Mouse (Mus musculus) ES-Bruce4 (cell line): ENCODE results near the gene Gm20896. TPM values are rescaled to one million over a fixed set of nuclear protein-coding genes. Genes with fewer than 3 reads are reported as not detected.
"Not testable (repeated sequence)": the region's sequence is repeated elsewhere in the genome, so short reads cannot be mapped to it uniquely, and the experiment has no call there.

Experiments used
- H3K27ac ChIP-seq: 2 replicates; pipeline ENCODE4 v1.5.1; 2012; ENCODE audit warnings: low read length, inconsistent platforms; ENCODE audit not compliant: insufficient read depth
- H3K27me3 ChIP-seq: 2 replicates; pipeline ENCODE4 v1.6.1; 2012; ENCODE audit warnings: mild to moderate bottlenecking, low read length, inconsistent platforms; ENCODE audit not compliant: control insufficient read depth, poor library complexity, insufficient read depth, severe bottlenecking
- H3K36me3 ChIP-seq: 2 replicates; pipeline ENCODE4 v1.6.1; 2012; ENCODE audit warnings: inconsistent platforms, mild to moderate bottlenecking, low read length, moderate library complexity; ENCODE audit not compliant: control insufficient read depth, poor library complexity, insufficient read depth, severe bottlenecking
- H3K4me1 ChIP-seq: one replicate; pipeline ENCODE4 v1.8.1; 2011; ENCODE audit warnings: low read length; ENCODE audit not compliant: control insufficient read depth, insufficient read depth
- H3K4me3 ChIP-seq: 2 replicates; pipeline ENCODE4 v1.5.1; 2011; ENCODE audit warnings: low read depth, mild to moderate bottlenecking, low read length
- H3K9ac ChIP-seq: 2 replicates; pipeline ENCODE4 v1.6.1; 2012; ENCODE audit warnings: low read depth, mild to moderate bottlenecking, inconsistent platforms; ENCODE audit not compliant: poor library complexity, severe bottlenecking
- H3K9me3 ChIP-seq: replicated peaks from 2 replicates; pipeline ENCODE4 v1.6.1; 2012; ENCODE audit warnings: mild to moderate bottlenecking, low read length, inconsistent platforms; ENCODE audit not compliant: control insufficient read depth, poor library complexity, insufficient read depth, severe bottlenecking
- polyA plus RNA-seq: library from polyadenylated mRNA; stranded (reverse); fragments of >200 nt; gene quantifications from 2 replicates; pipeline ENCODE4 v1.2.4, GENCODE M21; 2011; ENCODE audit warnings: low read depth; ENCODE audit not compliant: missing spikeins, insufficient read depth, insufficient read length

Gm20896 gene
- polyA plus RNA-seq, result not detected in 2 replicates

- not testable (repeated sequence) for H3K9me3 ChIP-seq, H3K27ac ChIP-seq
These were observed at the start of gene Gm20896 for GRCm38 (mm10) chrY:35921426-35921825. Gm20896 (minus strand) TSS chrY:35921526.

More at GRCm38 (mm10) chrY:35921426-35921825, at the start of gene Gm20896:
- not testable (repeated sequence) for H3K4me1 ChIP-seq, H3K36me3 ChIP-seq, H3K27me3 ChIP-seq, H3K4me3 ChIP-seq, H3K9ac ChIP-seq
